22 mouse cellular contexts compared by ENCODE assay signal in genomic region chrX:143818961-143819360, GRCm38 (mm10). TPM values are rescaled to one million over a fixed set of nuclear protein-coding genes. Genes with fewer than 3 reads are reported as not detected.
DNase-seq lines count a peak whose midpoint lies in the region; TF ChIP-seq lines count a peak whose summit lies in the region.
"Had no signal": no experiment of that assay in that cellular context is flagged by ENCODE, and none has a peak within 500 bp of the region (broad histone marks: within the 10 kb centered on the region; RNA-seq: fewer than 3 reads in every experiment).

No protein-coding gene starts in this region.

- H3K4me3 ChIP-seq in layer of hippocampus, adult 2 months = no peak overlapping the region
- H3K4me3 ChIP-seq: embryonic facial prominence, embryonic 15.5 days; heart, embryonic 12.5 days; liver, embryonic 13.5 days; megakaryocyte, embryonic 14.5 days; neural tube, embryonic 12.5 days had no signal

- DNase-seq in embryo, embryonic 11 days = peak; percentile 8
- no peak for DNase-seq in embryo, embryonic 10.5 days (ENCODE audit: low spot score)
- DNase-seq in layer of hippocampus, adult 2 months (ENCODE audit: low spot score in 2 of 2) = no peak
- DNase-seq in layer of hippocampus, adult 9-11 months = no peak
- peak; percentile 0 for DNase-seq in 416B (ENCODE audit: low read depth)
- peak; percentile 23 for DNase-seq in adipocyte (ENCODE audit: low spot score)
- no peak for DNase-seq in right cerebral cortex, postnatal 10 days (ENCODE audit: low spot score in 2 of 2)
- DNase-seq: adrenal gland, adult 2 months; B cell, adult 2 months; cerebellum, adult 18-20 months; gastrocnemius, postnatal 36 days; heart, postnatal 4 days; liver, embryonic 13.5 days; lung, postnatal 10 days; right cerebral cortex, postnatal 25 days; thymus, postnatal 25 days had no signal

- TF ChIP-seq CTCF in layer of hippocampus, adult 2 months (conservative IDR thresholded peaks at IDR 0.05) = peak; percentile 71

- no peak overlapping the region for H3K27ac ChIP-seq in layer of hippocampus, adult 2 months
- H3K27ac ChIP-seq: embryonic facial prominence, embryonic 15.5 days; liver, embryonic 13.5 days; neural tube, embryonic 12.5 days had no signal

RNA-seq across cellular contexts. Expression of gene Capn6, which starts 8.3 kb away (rescaled TPM):
- under 1 TPM; 0.39 to 0.49 TPM for total RNA-seq in layer of hippocampus, adult 2 months (2021)
- total RNA-seq: common myeloid progenitor, adult 5-6 weeks; monocyte, adult 5-6 weeks had no signal

Comparison
In these comparisons a context has a peak if more than half of its experiments do, and no peak if none do; other contexts are left out.
1. DNase-seq: peak in embryo, embryonic 11 days (single experiment), 416B (single experiment) and adipocyte (single experiment); none in embryo, embryonic 10.5 days (single experiment), layer of hippocampus, adult 2 months (0 of 2), layer of hippocampus, adult 9-11 months (single experiment) and right cerebral cortex, postnatal 10 days (0 of 2).